Mouse (Mus musculus) kidney, adult 8-10 months (tissue): ENCODE measurements around the gene Fam71e1.

Source experiments
- DNase-seq, 2 experiments: peaks; one replicate each; pipeline ENCODE4 v3.0.0; 2022

Fam71e1 gene

DNA sequence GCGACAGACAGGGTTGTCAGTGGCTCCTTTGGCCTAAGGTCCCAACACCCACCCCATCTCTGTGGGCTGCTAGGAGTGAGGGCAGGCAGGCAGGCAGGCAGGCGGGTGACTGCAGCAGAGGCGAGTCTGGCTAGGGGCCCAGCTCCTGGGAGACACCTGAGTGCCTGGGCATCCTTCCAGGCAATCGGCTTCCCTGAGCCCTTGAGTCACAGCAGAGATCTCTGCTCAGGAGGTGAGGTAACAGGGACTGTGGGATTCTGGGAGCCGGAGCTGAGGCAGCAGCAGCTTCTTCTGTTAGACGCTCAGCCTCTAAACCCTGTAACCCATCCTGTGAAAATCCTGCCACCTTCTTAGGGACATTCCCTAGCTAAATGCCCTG lies 40.2 kb downstream of the Fam71e1 start:
- peak; percentile 51 to 52 for DNase-seq

DNA sequence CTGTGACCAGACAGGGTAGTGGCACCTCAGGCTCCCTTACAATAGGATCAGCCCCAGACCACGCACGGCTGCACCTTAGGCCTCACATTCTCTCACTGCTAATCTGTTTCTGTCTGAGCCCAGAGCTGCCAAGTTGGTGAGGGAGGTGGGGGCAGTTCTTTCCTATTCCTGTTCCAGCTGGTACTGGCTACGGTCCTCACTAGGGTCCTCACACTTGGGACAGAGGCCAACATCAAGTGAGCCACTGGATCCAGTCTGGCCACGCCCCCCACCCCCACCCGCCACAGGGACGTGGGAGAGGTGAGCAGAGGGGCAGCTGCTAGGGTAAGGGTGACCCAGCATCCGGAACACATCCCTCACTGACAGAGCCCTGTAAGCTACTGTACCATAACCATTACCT lies 40.6 kb downstream of the Fam71e1 start:
- DNase-seq, result no peak

DNA sequence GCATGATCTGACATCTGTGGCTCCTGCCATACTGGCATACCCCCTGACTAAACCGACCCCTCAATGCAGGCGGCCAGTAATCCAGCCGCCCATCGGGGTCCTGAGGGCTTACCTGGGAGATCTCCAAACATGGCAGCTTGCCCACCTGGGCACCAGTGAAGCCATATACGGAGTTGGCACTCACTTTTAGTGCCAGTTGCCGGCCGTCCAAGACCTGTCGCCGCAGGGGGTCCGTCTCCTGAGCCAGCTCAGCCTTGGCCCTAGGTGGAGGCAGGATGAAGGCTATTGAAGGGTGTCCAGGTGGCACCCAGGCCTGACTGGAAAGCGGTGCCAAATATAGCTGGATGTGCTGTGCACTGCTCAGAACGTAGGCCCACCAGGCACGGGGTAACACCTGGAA lies 41.1 kb downstream of the Fam71e1 start:
- DNase-seq, result no peak

GRCm38 (mm10) chr7:44538756-44539624 lies 42.6 kb downstream of the Fam71e1 start:
- no peak for DNase-seq

DNA sequence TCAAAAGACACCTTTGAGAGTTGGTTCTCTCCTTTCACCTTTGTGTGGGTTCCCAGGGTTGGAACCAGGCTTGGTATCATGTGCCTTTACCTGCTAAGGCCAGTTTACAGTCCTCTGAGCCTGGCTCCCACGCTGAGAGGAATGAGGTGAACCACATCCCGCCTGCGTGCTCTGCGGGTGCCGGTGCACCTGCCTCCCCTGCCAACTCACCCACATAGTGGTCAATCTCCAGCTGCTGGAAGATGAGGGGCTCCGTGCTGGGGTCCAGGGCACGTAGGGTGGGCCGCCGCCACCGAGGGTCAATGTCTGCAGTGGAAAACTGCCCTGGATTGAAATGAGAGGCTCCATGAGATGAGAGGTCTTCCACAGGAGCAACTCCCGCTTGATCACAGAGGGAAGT lies 46.2 kb downstream of the Fam71e1 start:
- DNase-seq, result no peak

- DNase-seq, result no peak
Observed at GRCm38 (mm10) chr7:44543071-44543470, 46.7 kb downstream of the Fam71e1 start.

DNA sequence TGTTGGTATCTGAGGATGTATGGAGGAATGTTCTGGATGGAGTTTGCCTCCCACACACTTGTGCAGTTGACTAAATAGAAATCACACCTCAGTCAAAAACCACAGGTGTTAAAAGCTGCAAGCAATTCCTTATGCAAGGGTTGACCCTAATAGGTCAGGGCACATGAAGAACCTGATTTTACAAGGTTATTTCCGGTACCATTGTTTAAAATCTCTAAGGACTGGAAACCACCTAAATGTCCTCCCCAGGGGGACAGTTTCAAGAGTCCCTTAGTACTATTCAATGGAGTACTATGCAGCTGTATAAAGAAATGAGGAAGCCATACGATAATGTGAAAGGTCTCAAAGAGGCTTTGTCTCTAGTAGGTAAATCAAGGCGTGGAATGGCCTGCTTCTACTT lies 49.9 kb downstream of the Fam71e1 start:
- DNase-seq, result no peak

GRCm38 (mm10) chr7:44547041-44547440 lies 50.7 kb downstream of the Fam71e1 start:
- DNase-seq, result no peak

- DNase-seq, result no peak
Observed at GRCm38 (mm10) chr7:44547725-44548124, 51.3 kb downstream of the Fam71e1 start.

DNA sequence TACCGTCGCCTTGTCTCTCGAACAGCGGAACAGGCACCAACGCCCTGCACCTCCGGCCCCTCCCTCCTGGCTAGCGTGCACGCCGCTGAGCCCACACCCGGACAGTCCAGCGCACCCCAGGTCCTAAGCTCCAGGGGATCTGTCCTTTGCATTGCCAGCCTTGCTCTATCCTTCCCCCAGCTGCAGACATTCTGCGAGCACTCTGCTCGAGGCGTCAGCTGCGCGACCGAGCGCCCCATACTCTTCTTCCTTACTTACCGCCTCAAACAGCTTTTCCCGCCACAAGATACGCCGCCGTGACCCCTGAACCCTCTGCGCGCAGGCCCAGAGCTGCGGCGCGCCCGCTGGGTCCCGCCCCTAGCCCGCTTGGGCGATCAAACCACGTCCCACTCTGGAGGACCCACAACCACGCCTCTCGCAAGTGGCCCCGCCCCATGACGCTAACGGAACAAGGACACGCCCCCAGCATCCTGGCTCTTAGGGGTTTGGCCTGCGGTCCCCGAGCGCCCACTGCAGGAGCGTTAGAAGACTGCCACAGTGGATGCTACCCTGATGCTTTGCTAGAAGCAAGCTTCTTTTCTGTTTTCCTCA lies 52.2 kb downstream of the Fam71e1 start, which contains the start of gene Pold1:
TSS of gene Pold1 (minus strand) at position 353 of the 591 bp plus-strand sequence.
- DNase-seq, result peak; percentile 99 to 100

- no peak for DNase-seq
Observed at GRCm38 (mm10) chr7:44549621-44550408, 53.4 kb downstream of the Fam71e1 start.

DNA sequence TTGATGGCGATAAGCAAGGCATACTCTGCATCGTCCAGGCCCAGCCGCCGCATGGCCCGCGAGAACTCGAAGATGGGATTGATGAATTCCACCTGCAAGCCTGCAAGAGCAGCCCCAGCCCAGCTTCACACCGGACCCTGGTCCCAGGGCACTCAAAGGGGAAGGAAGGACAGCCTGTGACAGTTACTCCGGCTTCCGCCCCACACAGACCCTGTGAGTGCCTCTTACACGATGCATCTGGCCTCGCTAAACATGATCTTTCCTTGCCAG lies 54.0 kb downstream of the Fam71e1 start:
- no peak for DNase-seq
